In genomic region chr17:29884596-29884995, GRCm38 (mm10) we compare ENCODE assay signal across 10 mouse cellular contexts.
DNase-seq lines count a peak whose midpoint lies in the region; ATAC-seq lines count a peak whose summit lies in the region.
"Had no signal": no experiment of that assay in that cellular context is flagged by ENCODE, and none has a peak within 500 bp of the region (broad histone marks: within the 10 kb centered on the region; RNA-seq: fewer than 3 reads in every experiment).

No protein-coding gene starts in this region.

- no peaks in the 10 kb centered on the region for H3K36me3 ChIP-seq in neural tube, embryonic 11.5 days (ENCODE audit: control insufficient read depth, insufficient read depth, low read length)
- H3K36me3 ChIP-seq in forebrain, embryonic 16.5 days (ENCODE audit: control insufficient read depth, insufficient read depth): no peaks in the 10 kb centered on the region
- H3K36me3 ChIP-seq in midbrain, embryonic 11.5 days (ENCODE audit: control insufficient read depth, insufficient read depth, low read length): no peaks in the 10 kb centered on the region

- no peak for ATAC-seq in neural tube, embryonic 11.5 days (ENCODE audit: insufficient read depth, low FRiP score, low TSS enrichment)
- ATAC-seq in forebrain, embryonic 16.5 days: no peak
- ATAC-seq in midbrain, embryonic 11.5 days (ENCODE audit: low FRiP score): no peak
- ATAC-seq in CD4-positive, CD25-positive, alpha-beta regulatory T cell, adult 4 months: no peak

- WGBS in neural tube, embryonic 11.5 days: 37% methylated on average over 6 of the region's 6 CpGs
- WGBS in forebrain, embryonic 16.5 days: 21% methylated on average over 6 of the region's 6 CpGs
- 33% methylated on average over 6 of the region's 6 CpGs for WGBS in midbrain, embryonic 11.5 days

- H3K9ac ChIP-seq in neural tube, embryonic 11.5 days (ENCODE audit: low read length): no peak overlapping the region
- H3K9ac ChIP-seq in forebrain, embryonic 16.5 days (replicated peaks; ENCODE audit: low read depth, low read length): peak overlapping the region; percentile 85
- peak overlapping the region; percentile 38 for H3K9ac ChIP-seq in midbrain, embryonic 11.5 days (ENCODE audit: low read length)
- H3K9ac ChIP-seq: liver, embryonic 14.5 days had no signal

- H3K4me1 ChIP-seq in neural tube, embryonic 11.5 days (ENCODE audit: control insufficient read depth, insufficient read depth, low read length): peaks cover 12% of the 10 kb centered on the region; the same call in 1 of the 2 replicates
- peaks cover 62% of the 10 kb centered on the region for H3K4me1 ChIP-seq in forebrain, embryonic 16.5 days (replicated peaks; ENCODE audit: control insufficient read depth, insufficient read depth, low read length)
- peaks cover 25% of the 10 kb centered on the region for H3K4me1 ChIP-seq in midbrain, embryonic 11.5 days (ENCODE audit: control insufficient read depth, insufficient read depth, low read length)

- no peak overlapping the region for H3K4me3 ChIP-seq in neural tube, embryonic 11.5 days (ENCODE audit: low read depth, low read length)
- peak overlapping the region; percentile 67 for H3K4me3 ChIP-seq in forebrain, embryonic 16.5 days (replicated peaks; ENCODE audit: low read length)
- peak overlapping the region; percentile 20 for H3K4me3 ChIP-seq in midbrain, embryonic 11.5 days (ENCODE audit: low read depth, low read length)

- no peak overlapping the region for H3K27ac ChIP-seq in neural tube, embryonic 11.5 days (ENCODE audit: low read depth, low read length)
- peak overlapping the region; percentile 44; the same call in 1 of the 2 replicates for H3K27ac ChIP-seq in forebrain, embryonic 16.5 days (ENCODE audit: low read length)
- peak overlapping the region; percentile 35 for H3K27ac ChIP-seq in midbrain, embryonic 11.5 days (ENCODE audit: low read depth, low read length)
- H3K27ac ChIP-seq: liver, embryonic 14.5 days had no signal

- DNase-seq in neural tube, embryonic 11.5 days (ENCODE audit: low spot score): no peak
- DNase-seq in neural tube, embryonic 10.5 days (ENCODE audit: extremely low spot score, low spot score): no peak
- DNase-seq in midbrain, embryonic 11.5 days (ENCODE audit: low spot score, missing footprints): peak; percentile 85
- no peak for DNase-seq in heart, postnatal 4 days
- DNase-seq in urinary bladder, postnatal 4 days (ENCODE audit: low spot score in 2 of 2): no peak
- DNase-seq: gastrocnemius, postnatal 36 days; thymus, adult 18-20 months had no signal

- H3K4me2 ChIP-seq in neural tube, embryonic 11.5 days (ENCODE audit: low read depth): peak overlapping the region; percentile 20
- peak overlapping the region; percentile 95 for H3K4me2 ChIP-seq in forebrain, embryonic 16.5 days (ENCODE audit: low read length)
- H3K4me2 ChIP-seq in midbrain, embryonic 11.5 days: peak overlapping the region; percentile 98

- peaks cover 32% of the 10 kb centered on the region for H3K27me3 ChIP-seq in neural tube, embryonic 11.5 days (ENCODE audit: control insufficient read depth, insufficient read depth, low read length)
- H3K27me3 ChIP-seq in forebrain, embryonic 16.5 days (replicated peaks; ENCODE audit: control insufficient read depth, insufficient read depth, low read length): 0 out of 2 replicates have a peak, but pooled peaks cover 2% of the 10 kb centered on the region
- peaks cover 15% of the 10 kb centered on the region for H3K27me3 ChIP-seq in midbrain, embryonic 11.5 days (ENCODE audit: control insufficient read depth, insufficient read depth, low read length)

- H3K9me3 ChIP-seq in neural tube, embryonic 11.5 days (ENCODE audit: control insufficient read depth, low read length): no peaks in the 10 kb centered on the region
- H3K9me3 ChIP-seq in forebrain, embryonic 16.5 days (ENCODE audit: control insufficient read depth, low read length): no peaks in the 10 kb centered on the region
- H3K9me3 ChIP-seq in midbrain, embryonic 11.5 days (ENCODE audit: control insufficient read depth, low read length): no peaks in the 10 kb centered on the region

Comparison
In these comparisons a context has a peak if more than half of its experiments do, and no peak if none do; other contexts are left out.
1. H3K4me2 ChIP-seq: peak in every context shown above with its lines; median percentile 98 in midbrain, embryonic 11.5 days; 95 in forebrain, embryonic 16.5 days; 20 in neural tube, embryonic 11.5 days.